Mouse (Mus musculus) left cerebral cortex, postnatal 10 days (tissue): ENCODE measurements around the gene Wdr11. TPM values are rescaled to one million over a fixed set of nuclear protein-coding genes. Genes with fewer than 3 reads are reported as not detected.

ENCODE experiments used
- DNase-seq, 2 experiments: peaks; one replicate each; pipeline ENCODE4 v3.0.0; 2021 to 2022; ENCODE audit warnings: low spot score in 2 of 2, mixed read lengths in 1 of 2; ENCODE audit errors: extremely low spot score in 1 of 2
- intact Hi-C: fragments of 180-260 bp; cut with DNase I; formaldehyde crosslinking; loops from one replicate; pipeline ENCODE4 v1.15.1; 2025
- total RNA-seq, 2 experiments: library from RNA; stranded (reverse); gene quantifications; 2 replicates each; pipeline ENCODE4 v1.2.3; 2021

Gene Wdr11
- total RNA-seq, 2 experiments from 2014 or later, result 42.8 to 46.0 TPM

- intact Hi-C loops, result no loop called here
- DNase-seq, result no peak
Observed at GRCm38 (mm10) chr7:129674558-129674957, 82.9 kb downstream of the Wdr11 start.

GRCm38 (mm10) chr7:129675852-129676251, 84.2 kb downstream of the Wdr11 start:
- DNase-seq, result no peak
- intact Hi-C loops, result no loop called here

- no peak for DNase-seq
- intact Hi-C loops, result no loop called here
Observed at GRCm38 (mm10) chr7:129677141-129677540, 85.5 kb downstream of the Wdr11 start.

GRCm38 (mm10) chr7:129678431-129678830, 86.8 kb downstream of the Wdr11 start:
- no peak for DNase-seq
- intact Hi-C loops, result no loop called here

GRCm38 (mm10) chr7:129678972-129679371, 87.3 kb downstream of the Wdr11 start:
- no peak for DNase-seq
- intact Hi-C loops, result no loop called here

GRCm38 (mm10) chr7:129680534-129681210, 89.0 kb downstream of the Wdr11 start:
- DNase-seq, result peak in 1 of 2 experiments; percentile 40
- intact Hi-C loops, result no loop called here

GRCm38 (mm10) chr7:129682525-129682924, 90.9 kb downstream of the Wdr11 start:
- intact Hi-C loops, result no loop called here
- DNase-seq, result no peak

GRCm38 (mm10) chr7:129685326-129685725, 93.7 kb downstream of the Wdr11 start:
- no peak for DNase-seq
- intact Hi-C loops, result no loop called here
